Mouse (Mus musculus) liver, embryonic 13.5 days (tissue): Measurements from ENCODE around the gene Rbfox2. TPM values are rescaled to one million over a fixed set of nuclear protein-coding genes. Genes with fewer than 3 reads are reported as not detected.

Experiments used
- ATAC-seq: fragments of 200-750 bp; cut with Nextera tagmentation; 2 replicates; pipeline ENCODE4 v1.8.0; 2017; ENCODE audit warnings: low read depth, mild to moderate bottlenecking, moderate number of reproducible peaks, moderate library complexity
- DNase-seq: peaks from one replicate; pipeline ENCODE4 v3.0.0; 2022
- H3K27ac ChIP-seq: fragments of 300-500 bp; sonication (generic); 2 replicates; pipeline ENCODE4 v1.5.1; 2015; ENCODE audit warnings: moderate library complexity, mild to moderate bottlenecking, inconsistent platforms
- H3K27me3 ChIP-seq: fragments of 300-500 bp; sonication (generic); 2 replicates; pipeline ENCODE4 v1.6.1; 2015; ENCODE audit warnings: mild to moderate bottlenecking, inconsistent platforms
- H3K36me3 ChIP-seq: fragments of 300-500 bp; sonication (generic); 2 replicates; pipeline ENCODE4 v1.6.1; 2015; ENCODE audit warnings: mild to moderate bottlenecking, inconsistent platforms
- H3K4me1 ChIP-seq: fragments of 300-500 bp; sonication (generic); replicated peaks from 2 replicates; pipeline ENCODE4 v1.6.1; 2015; ENCODE audit warnings: inconsistent platforms
- H3K4me2 ChIP-seq: fragments of 300-500 bp; sonication (generic); 2 replicates; pipeline ENCODE4 v1.6.1; 2015; ENCODE audit warnings: inconsistent platforms, mild to moderate bottlenecking, moderate library complexity
- H3K4me3 ChIP-seq: fragments of 300-500 bp; sonication (generic); replicated peaks from 2 replicates; pipeline ENCODE4 v1.5.1; 2015; ENCODE audit warnings: mild to moderate bottlenecking, inconsistent platforms
- H3K9ac ChIP-seq: fragments of 300-500 bp; sonication (generic); 2 replicates; pipeline ENCODE4 v1.6.1; 2015; ENCODE audit warnings: mild to moderate bottlenecking, inconsistent platforms
- H3K9me3 ChIP-seq: fragments of 300-500 bp; sonication (generic); replicated peaks from 2 replicates; pipeline ENCODE4 v1.6.1; 2016; ENCODE audit warnings: inconsistent platforms
- WGBS: fragments of 180-500 bp; shearing (Covaris S2); methylation state at CpG from one replicate; pipeline ENCODE4 v1.1.7; 2015; ENCODE audit not compliant: insufficient replicate concordance; 5-methylcytosine and 5-hydroxymethylcytosine counted together
- polyA plus RNA-seq: library from polyadenylated mRNA; unstranded; fragments of >200 nt; fragmentation: Nextera tagmentation; extraction: Ambion mirVana; gene quantifications from 2 replicates; pipeline ENCODE4 v1.2.1, GENCODE M21; 2015

Gene Rbfox2
- polyA plus RNA-seq, 1 experiment from 2014 or later = 6.7 TPM

GRCm38 (mm10) chr15:77141711-77142110 lies 165.1 kb downstream of the Rbfox2 start:
- no peaks in the 10 kb centered on the region for H3K9me3 ChIP-seq
- H3K9ac ChIP-seq = no peak overlapping the region
- no peaks in the 10 kb centered on the region for H3K27me3 ChIP-seq
- peaks cover 12% of the 10 kb centered on the region for H3K4me1 ChIP-seq
- H3K4me3 ChIP-seq = no peak overlapping the region
- peak overlapping the region; percentile 53 for H3K27ac ChIP-seq
- ATAC-seq = no peak
- H3K4me2 ChIP-seq = no peak overlapping the region
- WGBS = 61% methylated on average over 4 of the region's 4 CpGs
- H3K36me3 ChIP-seq = no peaks in the 10 kb centered on the region; the same call in 1 of the 2 replicates
- DNase-seq = no peak

- peaks cover 12% of the 10 kb centered on the region for H3K4me1 ChIP-seq
- no peaks in the 10 kb centered on the region for H3K9me3 ChIP-seq
- no peak overlapping the region for H3K9ac ChIP-seq
- H3K4me2 ChIP-seq = no peak overlapping the region
- no peak overlapping the region for H3K4me3 ChIP-seq
- 64% methylated on average over 5 of the region's 5 CpGs for WGBS
- ATAC-seq (no peak), DNase-seq (no peak)
- no peaks in the 10 kb centered on the region for H3K27me3 ChIP-seq
- H3K27ac ChIP-seq = no peak overlapping the region
- peaks cover 13% of the 10 kb centered on the region for H3K36me3 ChIP-seq
Measured at GRCm38 (mm10) chr15:77138282-77138681, 168.5 kb downstream of the Rbfox2 start.

GRCm38 (mm10) chr15:77134483-77134882 lies 172.3 kb downstream of the Rbfox2 start:
- no peaks in the 10 kb centered on the region; the same call in 1 of the 2 replicates for H3K4me1 ChIP-seq
- H3K9ac ChIP-seq = no peak overlapping the region
- no peak overlapping the region for H3K27ac ChIP-seq
- 79% methylated on average over 10 of the region's 10 CpGs for WGBS
- no peak overlapping the region for H3K4me3 ChIP-seq
- H3K4me2 ChIP-seq = no peak overlapping the region
- ATAC-seq (no peak), DNase-seq (no peak)
- no peaks in the 10 kb centered on the region for H3K9me3 ChIP-seq
- H3K36me3 ChIP-seq = peaks cover 21% of the 10 kb centered on the region; the same call in 1 of the 2 replicates
- no peaks in the 10 kb centered on the region for H3K27me3 ChIP-seq

- ATAC-seq = no peak
- WGBS = 73% methylated on average over 8 of the region's 8 CpGs
- no peak for DNase-seq
- 0 out of 2 replicates have a peak, but pooled peaks cover 8% of the 10 kb centered on the region for H3K36me3 ChIP-seq
- H3K27me3 ChIP-seq = no peaks in the 10 kb centered on the region
- H3K4me3 ChIP-seq = no peak overlapping the region
- no peak overlapping the region for H3K4me2 ChIP-seq
- H3K9me3 ChIP-seq = no peaks in the 10 kb centered on the region
- H3K27ac ChIP-seq = no peak overlapping the region
- 0 out of 2 replicates have a peak, but pooled peaks cover 4% of the 10 kb centered on the region for H3K4me1 ChIP-seq
- H3K9ac ChIP-seq = no peak overlapping the region
Measured at GRCm38 (mm10) chr15:77129154-77129553, 177.7 kb downstream of the Rbfox2 start.

DNA sequence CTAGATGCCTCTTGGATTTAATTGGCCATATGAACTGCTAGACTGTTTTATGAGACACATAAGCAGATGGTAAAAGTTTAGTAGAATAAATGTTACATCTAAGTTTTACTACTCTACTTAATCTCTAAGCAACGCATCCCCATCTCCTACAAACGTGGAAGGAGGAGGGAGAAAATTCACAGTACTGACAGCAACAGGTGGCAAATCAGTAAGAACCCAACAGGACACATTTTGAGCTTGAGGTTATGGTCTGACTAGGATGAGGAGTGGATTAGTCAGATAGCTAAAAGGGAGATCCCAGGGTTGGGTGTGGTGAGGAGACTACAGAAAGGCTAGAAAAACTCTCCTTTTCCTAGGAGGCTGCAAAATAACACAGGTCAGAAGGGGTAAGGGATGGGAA lies 179.1 kb downstream of the Rbfox2 start:
- Histone ChIP-seq H3K9ac (no peak overlapping the region), H3K27me3 (no peaks in the 10 kb centered on the region), H3K4me2 (no peak overlapping the region), H3K9me3 (no peaks in the 10 kb centered on the region), H3K4me1 (peaks cover 15% of the 10 kb centered on the region), H3K4me3 (no peak overlapping the region), H3K27ac (no peak overlapping the region), H3K36me3 (0 out of 2 replicates have a peak, but pooled peaks cover 8% of the 10 kb centered on the region)
- 66% methylated on average over 2 of the region's 2 CpGs for WGBS
- DNase-seq (no peak), ATAC-seq (no peak)

GRCm38 (mm10) chr15:77126674-77127073 lies 180.1 kb downstream of the Rbfox2 start:
- H3K9me3 ChIP-seq = no peaks in the 10 kb centered on the region
- no peak overlapping the region for H3K4me3 ChIP-seq
- H3K4me1 ChIP-seq = peaks cover 18% of the 10 kb centered on the region
- WGBS = 57% methylated on average over 3 of the region's 3 CpGs
- no peak overlapping the region for H3K27ac ChIP-seq
- ATAC-seq (no peak), DNase-seq (no peak)
- 0 out of 2 replicates have a peak, but pooled peaks cover under 1% of the 10 kb centered on the region for H3K36me3 ChIP-seq
- H3K4me2 ChIP-seq = no peak overlapping the region
- H3K9ac ChIP-seq = no peak overlapping the region
- H3K27me3 ChIP-seq = no peaks in the 10 kb centered on the region

DNA sequence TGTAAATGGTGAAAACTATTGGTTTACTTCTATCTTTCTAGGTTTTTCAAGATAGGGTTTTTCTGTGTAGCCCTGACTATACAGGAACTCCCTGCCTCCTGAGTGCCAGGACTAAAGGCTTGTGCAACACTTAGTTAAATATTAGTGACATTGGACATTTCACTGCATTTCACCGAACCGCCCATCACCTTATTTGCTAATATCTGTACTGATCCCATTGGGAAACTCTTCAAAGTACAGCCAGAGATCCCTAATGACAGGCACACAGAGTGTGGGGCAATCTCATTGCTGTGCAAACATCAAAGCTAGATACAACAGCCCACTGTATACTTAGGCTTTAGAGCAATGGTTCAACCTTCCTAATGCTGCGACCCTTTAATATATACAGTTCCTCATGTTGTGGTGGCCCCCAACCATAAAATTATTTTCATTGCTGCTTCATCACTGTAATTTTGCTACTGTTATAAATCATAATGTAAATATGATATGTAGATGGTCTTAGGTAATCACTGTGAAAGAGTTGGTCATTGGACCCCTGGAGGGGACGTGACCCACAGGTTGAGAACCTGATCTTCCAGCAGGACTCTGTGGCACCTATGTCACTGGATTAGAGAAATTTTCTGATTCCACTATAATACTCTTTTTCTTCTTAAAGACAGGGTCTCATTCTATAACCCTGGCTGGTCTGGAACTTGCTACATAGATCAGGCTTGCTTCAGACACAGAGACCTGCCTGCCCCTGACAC lies 182.3 kb downstream of the Rbfox2 start:
- Histone ChIP-seq H3K4me2 (no peak overlapping the region), H3K27ac (peak overlapping the region; percentile 62), H3K36me3 (no peaks in the 10 kb centered on the region), H3K27me3 (no peaks in the 10 kb centered on the region), H3K9ac (no peak overlapping the region), H3K9me3 (no peaks in the 10 kb centered on the region), H3K4me3 (no peak overlapping the region), H3K4me1 (peaks cover 22% of the 10 kb centered on the region)
- 72% methylated on average over 4 of the region's 4 CpGs for WGBS
- ATAC-seq (peak; percentile 86), DNase-seq (no peak)

DNA sequence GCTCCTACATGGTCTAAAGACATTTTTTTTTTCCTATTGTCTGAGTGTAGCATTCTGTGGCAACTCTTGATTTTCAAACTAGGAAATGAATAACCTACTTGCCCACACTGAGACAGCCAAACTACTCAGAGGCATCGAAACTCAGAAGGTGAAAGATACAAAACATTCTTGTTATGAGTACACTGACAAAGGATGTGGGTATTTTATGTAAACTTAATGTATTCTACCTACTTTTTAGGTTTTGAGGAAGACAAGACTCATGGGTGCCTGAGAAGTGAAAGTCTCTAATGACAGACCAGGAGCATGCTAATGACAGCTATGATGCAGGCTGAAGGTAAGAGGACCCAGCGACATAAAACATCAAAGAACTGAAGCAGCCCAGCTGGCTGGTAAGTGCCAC lies 184.0 kb downstream of the Rbfox2 start:
- H3K27ac ChIP-seq = no peak overlapping the region
- H3K36me3 ChIP-seq = no peaks in the 10 kb centered on the region; the same call in 1 of the 2 replicates
- H3K27me3 ChIP-seq = no peaks in the 10 kb centered on the region
- no peak overlapping the region for H3K4me3 ChIP-seq
- 45% methylated on average over 2 of the region's 2 CpGs for WGBS
- H3K4me1 ChIP-seq = peaks cover 22% of the 10 kb centered on the region
- DNase-seq = no peak
- no peaks in the 10 kb centered on the region for H3K9me3 ChIP-seq
- no peak overlapping the region for H3K9ac ChIP-seq
- no peak overlapping the region for H3K4me2 ChIP-seq
- ATAC-seq = no peak

DNA sequence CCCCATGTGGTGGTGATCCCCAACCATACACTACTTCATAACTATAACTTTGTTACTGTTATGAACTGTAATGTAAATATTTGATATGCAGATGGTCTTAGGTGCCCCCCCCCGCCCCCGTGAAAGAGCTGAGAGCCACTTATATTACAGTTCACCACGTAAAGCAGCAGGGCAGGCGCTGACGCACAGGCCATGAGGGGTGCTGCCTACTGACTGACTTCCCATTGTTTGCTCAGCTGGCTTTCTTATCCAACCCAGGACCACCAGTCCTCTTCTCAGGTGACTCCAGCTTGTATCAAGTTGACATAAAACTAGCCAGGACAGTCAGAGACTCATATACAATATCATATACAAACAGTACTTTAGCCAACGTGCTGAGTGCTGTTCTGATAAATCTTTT lies 184.6 kb downstream of the Rbfox2 start:
- peaks cover 22% of the 10 kb centered on the region for H3K4me1 ChIP-seq
- ATAC-seq (no peak), DNase-seq (no peak)
- H3K27me3 ChIP-seq = no peaks in the 10 kb centered on the region
- 68% methylated on average over 6 of the region's 6 CpGs for WGBS
- H3K27ac ChIP-seq = no peak overlapping the region
- no peaks in the 10 kb centered on the region for H3K9me3 ChIP-seq
- H3K4me2 ChIP-seq = no peak overlapping the region
- no peak overlapping the region for H3K9ac ChIP-seq
- no peaks in the 10 kb centered on the region; the same call in 1 of the 2 replicates for H3K36me3 ChIP-seq
- no peak overlapping the region for H3K4me3 ChIP-seq

DNA sequence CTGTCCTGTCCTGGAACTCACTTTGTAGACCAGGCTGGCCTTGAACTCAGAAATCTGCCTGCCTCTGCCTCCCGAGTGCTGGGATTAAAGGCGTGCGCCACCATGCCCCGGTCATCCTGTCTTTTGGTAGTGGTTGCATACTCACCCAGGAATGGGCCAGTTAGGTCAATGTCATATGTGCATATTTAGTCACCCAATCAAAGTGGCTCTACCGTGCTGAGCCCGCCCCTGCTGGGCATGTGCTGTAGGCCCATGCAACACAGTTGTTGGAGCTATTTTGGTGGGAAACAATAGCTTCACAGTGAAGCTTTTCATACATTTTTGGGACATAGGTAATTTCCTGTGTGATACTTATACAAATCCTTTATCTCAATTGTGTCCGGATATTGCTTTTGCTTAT lies 187.1 kb downstream of the Rbfox2 start:
- H3K4me1 ChIP-seq = peaks cover 17% of the 10 kb centered on the region
- no peak overlapping the region for H3K9ac ChIP-seq
- H3K27me3 ChIP-seq = no peaks in the 10 kb centered on the region
- H3K9me3 ChIP-seq = no peaks in the 10 kb centered on the region
- 74% methylated on average over 7 of the region's 7 CpGs for WGBS
- no peaks in the 10 kb centered on the region; the same call in 1 of the 2 replicates for H3K36me3 ChIP-seq
- H3K27ac ChIP-seq = no peak overlapping the region
- no peak overlapping the region for H3K4me3 ChIP-seq
- no peak overlapping the region for H3K4me2 ChIP-seq
- DNase-seq = no peak
- no peak for ATAC-seq

GRCm38 (mm10) chr15:77117209-77117608 lies 189.6 kb downstream of the Rbfox2 start:
- H3K4me3 ChIP-seq = no peak overlapping the region
- no peaks in the 10 kb centered on the region for H3K9me3 ChIP-seq
- no peak overlapping the region for H3K9ac ChIP-seq
- H3K4me2 ChIP-seq = no peak overlapping the region
- DNase-seq (no peak), ATAC-seq (no peak)
- H3K27ac ChIP-seq = no peak overlapping the region
- H3K27me3 ChIP-seq = no peaks in the 10 kb centered on the region
- peaks cover 4% of the 10 kb centered on the region for H3K4me1 ChIP-seq
- 44% methylated on average over 3 of the region's 3 CpGs for WGBS
- H3K36me3 ChIP-seq = no peaks in the 10 kb centered on the region; the same call in 1 of the 2 replicates
